Mouse (Mus musculus) forebrain, embryonic 13.5 days (tissue): ENCODE data around the gene Smim13. TPM values are rescaled to one million over a fixed set of nuclear protein-coding genes. Genes with fewer than 3 reads are reported as not detected.

Experiments
- ATAC-seq: fragments of 200-750 bp; cut with Nextera tagmentation; 2 replicates; pipeline ENCODE4 v1.8.0; 2017
- H3K27ac ChIP-seq: fragments of 300-500 bp; sonication (generic); 2 replicates; pipeline ENCODE4 v1.5.1; 2015; ENCODE audit warnings: inconsistent platforms, mild to moderate bottlenecking, moderate library complexity
- H3K27me3 ChIP-seq: fragments of 300-500 bp; sonication (generic); 2 replicates; pipeline ENCODE4 v1.6.1; 2015; ENCODE audit warnings: mild to moderate bottlenecking, inconsistent platforms
- H3K36me3 ChIP-seq: fragments of 300-500 bp; sonication (generic); 2 replicates; pipeline ENCODE4 v1.6.1; 2015; ENCODE audit warnings: mild to moderate bottlenecking, inconsistent platforms; ENCODE audit not compliant: poor library complexity, severe bottlenecking
- H3K4me1 ChIP-seq: fragments of 300-500 bp; sonication (generic); 2 replicates; pipeline ENCODE4 v1.6.1; 2015; ENCODE audit warnings: inconsistent platforms
- H3K4me2 ChIP-seq: fragments of 300-500 bp; sonication (generic); 2 replicates; pipeline ENCODE4 v1.6.1; 2015; ENCODE audit warnings: inconsistent platforms, mild to moderate bottlenecking, moderate library complexity
- H3K4me3 ChIP-seq: fragments of 300-500 bp; sonication (generic); 2 replicates; pipeline ENCODE4 v1.5.1; 2015; ENCODE audit warnings: mild to moderate bottlenecking, inconsistent platforms
- H3K9ac ChIP-seq: fragments of 300-500 bp; sonication (generic); 2 replicates; pipeline ENCODE4 v1.6.1; 2015; ENCODE audit warnings: mild to moderate bottlenecking, inconsistent platforms
- H3K9me3 ChIP-seq: fragments of 300-500 bp; sonication (generic); replicated peaks from 2 replicates; pipeline ENCODE4 v1.6.1; 2016; ENCODE audit warnings: inconsistent platforms
- WGBS: fragments of 180-500 bp; shearing (Covaris S2); methylation state at CpG from one replicate; pipeline ENCODE4 v1.1.7; 2015; 5-methylcytosine and 5-hydroxymethylcytosine counted together
- polyA plus RNA-seq: library from polyadenylated mRNA; unstranded; fragments of >200 nt; fragmentation: Nextera tagmentation; extraction: Ambion mirVana; gene quantifications from 2 replicates; pipeline ENCODE4 v1.2.1, GENCODE M21; 2015

The Smim13 gene
- polyA plus RNA-seq, 1 experiment from 2014 or later: 14.6 TPM

GRCm38 (mm10) chr13:41220304-41220834 is 29.3 kb upstream of the Smim13 start, which contains the start of gene Elovl2:
Gene Elovl2 (minus strand): TSS chr13:41220405.
- peak within 1 kb of the TSS; percentile 63 for H3K4me2 ChIP-seq
- peak; percentile 95 for ATAC-seq
- whole genome bisulfite sequencing: 3% methylated on average over 24 of the region's 77 CpGs
- peaks cover 9% of the 10 kb centered on the region for H3K4me1 ChIP-seq
- H3K27ac ChIP-seq: peak within 1 kb of the TSS; percentile 74
- H3K9ac ChIP-seq: peak within 1 kb of the TSS; percentile 88
- H3K9me3 ChIP-seq: peaks cover 31% of the 10 kb centered on the region
- H3K4me3 ChIP-seq: peak within 1 kb of the TSS; percentile 74
- no peaks in the 10 kb centered on the region for H3K36me3 ChIP-seq
- no peaks in the 10 kb centered on the region for H3K27me3 ChIP-seq

GRCm38 (mm10) chr13:41226513-41226912 is 23.1 kb upstream of the Smim13 start:
- WGBS: 90% methylated on average over 5 of the region's 5 CpGs
- Histone ChIP-seq H3K27me3 (no peaks in the 10 kb centered on the region), H3K4me1 (no peaks in the 10 kb centered on the region), H3K4me2 (no peak overlapping the region), H3K27ac (no peak overlapping the region), H3K9ac (no peak overlapping the region), H3K4me3 (no peak overlapping the region), H3K36me3 (no peaks in the 10 kb centered on the region), H3K9me3 (peaks cover 19% of the 10 kb centered on the region)
- ATAC-seq: no peak

GRCm38 (mm10) chr13:41228060-41228459 is 21.6 kb upstream of the Smim13 start:
- no peak overlapping the region for H3K9ac ChIP-seq
- ATAC-seq: no peak
- H3K4me2 ChIP-seq: no peak overlapping the region
- no peaks in the 10 kb centered on the region for H3K36me3 ChIP-seq
- H3K9me3 ChIP-seq: 0 out of 2 replicates have a peak, but pooled peaks cover 6% of the 10 kb centered on the region
- peaks cover 4% of the 10 kb centered on the region; the same call in 1 of the 2 replicates for H3K4me1 ChIP-seq
- no peak overlapping the region for H3K4me3 ChIP-seq
- WGBS: 91% methylated on average over 5 of the region's 5 CpGs
- H3K27me3 ChIP-seq: no peaks in the 10 kb centered on the region
- H3K27ac ChIP-seq: no peak overlapping the region

GRCm38 (mm10) chr13:41230256-41230655 is 19.4 kb upstream of the Smim13 start:
- no peak overlapping the region for H3K4me3 ChIP-seq
- no peak overlapping the region for H3K27ac ChIP-seq
- H3K9me3 ChIP-seq: no peaks in the 10 kb centered on the region
- no peaks in the 10 kb centered on the region for H3K36me3 ChIP-seq
- WGBS: 87% methylated on average over 5 of the region's 5 CpGs
- no peaks in the 10 kb centered on the region for H3K27me3 ChIP-seq
- H3K9ac ChIP-seq: no peak overlapping the region
- H3K4me2 ChIP-seq: no peak overlapping the region
- H3K4me1 ChIP-seq: peaks cover 4% of the 10 kb centered on the region; the same call in 1 of the 2 replicates
- no peak for ATAC-seq

- no peak overlapping the region for H3K4me3 ChIP-seq
- ATAC-seq: peak; percentile 89
- H3K4me1 ChIP-seq: peaks cover 4% of the 10 kb centered on the region; the same call in 1 of the 2 replicates
- H3K9me3 ChIP-seq: no peaks in the 10 kb centered on the region
- H3K4me2 ChIP-seq: no peak overlapping the region
- H3K27me3 ChIP-seq: no peaks in the 10 kb centered on the region
- peak overlapping the region; percentile 48 for H3K27ac ChIP-seq
- H3K36me3 ChIP-seq: no peaks in the 10 kb centered on the region
- WGBS: 47% methylated on average over 12 of the region's 12 CpGs
- no peak overlapping the region for H3K9ac ChIP-seq
Measured at GRCm38 (mm10) chr13:41231389-41231983, 18.2 kb upstream of the Smim13 start.

GRCm38 (mm10) chr13:41232209-41232608 is 17.4 kb upstream of the Smim13 start:
- Histone ChIP-seq H3K27ac (no peak overlapping the region), H3K4me1 (peaks cover 4% of the 10 kb centered on the region; the same call in 1 of the 2 replicates), H3K4me2 (no peak overlapping the region), H3K9me3 (no peaks in the 10 kb centered on the region), H3K9ac (no peak overlapping the region), H3K36me3 (no peaks in the 10 kb centered on the region), H3K27me3 (no peaks in the 10 kb centered on the region), H3K4me3 (no peak overlapping the region)
- 92% methylated on average over 15 of the region's 15 CpGs for WGBS
- peak; percentile 29; the same call in 1 of the 2 replicates for ATAC-seq

GRCm38 (mm10) chr13:41233241-41233640 is 16.4 kb upstream of the Smim13 start:
- H3K4me3 ChIP-seq: no peak overlapping the region
- 86% methylated on average over 7 of the region's 7 CpGs for WGBS
- H3K4me1 ChIP-seq: peaks cover 4% of the 10 kb centered on the region; the same call in 1 of the 2 replicates
- ATAC-seq: no peak
- no peak overlapping the region for H3K4me2 ChIP-seq
- no peak overlapping the region for H3K27ac ChIP-seq
- no peak overlapping the region for H3K9ac ChIP-seq
- H3K9me3 ChIP-seq: no peaks in the 10 kb centered on the region
- H3K27me3 ChIP-seq: no peaks in the 10 kb centered on the region
- no peaks in the 10 kb centered on the region for H3K36me3 ChIP-seq

- Histone ChIP-seq H3K9me3 (no peaks in the 10 kb centered on the region), H3K36me3 (no peaks in the 10 kb centered on the region), H3K4me2 (no peak overlapping the region), H3K9ac (no peak overlapping the region), H3K27ac (no peak overlapping the region), H3K27me3 (no peaks in the 10 kb centered on the region; the same call in 1 of the 2 replicates), H3K4me3 (no peak overlapping the region), H3K4me1 (peaks cover 4% of the 10 kb centered on the region; the same call in 1 of the 2 replicates)
- ATAC-seq: no peak
- 93% methylated on average over 6 of the region's 6 CpGs for WGBS
Measured at GRCm38 (mm10) chr13:41235181-41235580, 14.5 kb upstream of the Smim13 start.

- Histone ChIP-seq H3K9ac (no peak overlapping the region), H3K9me3 (no peaks in the 10 kb centered on the region), H3K4me1 (peaks cover 4% of the 10 kb centered on the region; the same call in 1 of the 2 replicates), H3K4me3 (no peak overlapping the region), H3K36me3 (no peaks in the 10 kb centered on the region), H3K27ac (no peak overlapping the region), H3K27me3 (no peaks in the 10 kb centered on the region; the same call in 1 of the 2 replicates), H3K4me2 (no peak overlapping the region)
- no peak for ATAC-seq
- 78% methylated on average over 13 of the region's 13 CpGs for WGBS
Measured at GRCm38 (mm10) chr13:41235845-41236741, 13.6 kb upstream of the Smim13 start.

GRCm38 (mm10) chr13:41238035-41238804 is 11.4 kb upstream of the Smim13 start:
- 82% methylated on average over 10 of the region's 10 CpGs for WGBS
- Histone ChIP-seq H3K27ac (no peak overlapping the region), H3K4me3 (no peak overlapping the region), H3K9me3 (no peaks in the 10 kb centered on the region; the same call in 1 of the 2 replicates), H3K36me3 (no peaks in the 10 kb centered on the region), H3K27me3 (peaks cover 3% of the 10 kb centered on the region; the same call in 1 of the 2 replicates), H3K4me2 (no peak overlapping the region), H3K9ac (no peak overlapping the region), H3K4me1 (no peaks in the 10 kb centered on the region)
- peak; percentile 65 for ATAC-seq

- Histone ChIP-seq H3K4me3 (no peak overlapping the region), H3K9ac (no peak overlapping the region), H3K4me2 (no peak overlapping the region), H3K36me3 (no peaks in the 10 kb centered on the region), H3K4me1 (no peaks in the 10 kb centered on the region), H3K27ac (no peak overlapping the region), H3K27me3 (peaks cover 3% of the 10 kb centered on the region; the same call in 1 of the 2 replicates), H3K9me3 (no peaks in the 10 kb centered on the region; the same call in 1 of the 2 replicates)
- 14% methylated on average over 5 of the region's 5 CpGs for WGBS
- peak; percentile 75 for ATAC-seq
Measured at GRCm38 (mm10) chr13:41238805-41239130, 10.9 kb upstream of the Smim13 start.
